Mouse (Mus musculus): ENCODE data around the gene Trpm6. TPM values are rescaled to one million over a fixed set of nuclear protein-coding genes. Genes with fewer than 3 reads are reported as not detected.

The Trpm6 gene
- polyA plus RNA-seq, 1 experiment from 2014 or later = 4.5 TPM

DNA sequence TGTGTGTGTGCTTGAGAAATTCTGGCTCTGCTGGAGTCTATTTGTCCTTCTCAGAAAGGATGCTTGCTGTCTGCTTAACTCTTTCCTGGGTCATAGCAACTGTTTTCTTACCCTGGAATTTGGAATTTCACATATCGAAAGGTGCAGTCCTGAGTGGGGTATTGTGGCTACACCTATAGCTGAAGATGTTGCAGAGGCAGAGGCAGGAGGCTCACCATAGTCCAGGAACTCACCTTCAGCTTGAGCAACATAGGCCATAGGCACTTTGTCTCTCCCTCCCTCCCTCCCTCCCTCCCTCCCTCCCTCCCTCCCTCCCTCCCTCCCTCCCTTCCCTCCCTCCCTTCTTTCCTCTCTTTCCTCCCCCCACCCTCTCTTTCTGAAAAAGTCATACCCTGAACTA, 139.8 kb downstream of the Trpm6 start:
- H3K9ac ChIP-seq (replicated peaks; ENCODE audit: low read depth) = no peak overlapping the region
- no peak for ATAC-seq
- WGBS = 84% methylated on average over 1 of the region's 1 CpGs

DNA sequence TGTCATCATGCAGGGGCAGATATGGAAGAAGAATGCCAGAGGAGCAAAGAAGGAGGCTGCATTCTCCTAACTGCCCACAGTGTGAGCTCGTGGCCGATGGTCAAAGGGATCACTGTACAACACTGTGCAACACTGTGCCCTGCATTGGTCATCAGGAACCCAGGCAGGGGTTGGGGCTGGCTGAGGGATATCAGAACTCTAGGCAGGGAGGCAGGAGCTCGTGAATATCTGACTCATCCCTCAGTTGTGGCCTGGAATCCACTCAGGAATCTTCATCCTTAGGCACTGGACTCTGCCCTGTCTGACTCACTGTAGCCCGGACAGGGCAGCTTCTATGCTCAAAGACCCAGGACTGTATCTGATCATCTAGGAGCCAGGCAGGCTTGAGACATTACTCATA, 140.4 kb downstream of the Trpm6 start:
- ATAC-seq (no peak), DNase-seq (ENCODE audit: low spot score) (no peak)
- WGBS = 71% methylated on average over 4 of the region's 4 CpGs
- no peaks in the 10 kb centered on the region for H3K36me3 ChIP-seq (ENCODE audit: insufficient read depth, low read length)
- H3K27me3 ChIP-seq (replicated peaks; ENCODE audit: insufficient read depth, low read length) = no peaks in the 10 kb centered on the region
- H3K4me3 ChIP-seq (ENCODE audit: low read depth, low read length) = no peak overlapping the region
- TF ChIP-seq EP300 (IDR thresholded peaks at IDR 0.05) (no peak), CTCF (IDR thresholded peaks at IDR 0.05) (no peak)
- H3K9me3 ChIP-seq (ENCODE audit: low read length) = no peaks in the 10 kb centered on the region
- no peak overlapping the region for H3K9ac ChIP-seq (replicated peaks; ENCODE audit: low read depth)
- H3K4me2 ChIP-seq (replicated peaks; ENCODE audit: low read depth, low read length) = no peak overlapping the region
- H3K4me1 ChIP-seq (ENCODE audit: insufficient read depth, low read depth, low read length) = no peaks in the 10 kb centered on the region
- H3K27ac ChIP-seq (ENCODE audit: low read length) = no peak overlapping the region

More for the DNA sequence above, 139.8 kb downstream of the Trpm6 start:
- H3K4me2 ChIP-seq (replicated peaks; ENCODE audit: low read depth, low read length) = no peak overlapping the region
- H3K9me3 ChIP-seq (ENCODE audit: low read length) = no peaks in the 10 kb centered on the region
- no peak overlapping the region for H3K4me3 ChIP-seq (ENCODE audit: low read depth, low read length)
- H3K27me3 ChIP-seq (replicated peaks; ENCODE audit: insufficient read depth, low read length) = no peaks in the 10 kb centered on the region
- no peak overlapping the region for H3K27ac ChIP-seq (ENCODE audit: low read length)
- no peaks in the 10 kb centered on the region for H3K4me1 ChIP-seq (ENCODE audit: insufficient read depth, low read depth, low read length)
- no peak for TF ChIP-seq CTCF (IDR thresholded peaks at IDR 0.05)
- TF ChIP-seq EP300 (IDR thresholded peaks at IDR 0.05) = no peak
- DNase-seq (ENCODE audit: low spot score) = no peak
- no peaks in the 10 kb centered on the region for H3K36me3 ChIP-seq (ENCODE audit: insufficient read depth, low read length)

DNA sequence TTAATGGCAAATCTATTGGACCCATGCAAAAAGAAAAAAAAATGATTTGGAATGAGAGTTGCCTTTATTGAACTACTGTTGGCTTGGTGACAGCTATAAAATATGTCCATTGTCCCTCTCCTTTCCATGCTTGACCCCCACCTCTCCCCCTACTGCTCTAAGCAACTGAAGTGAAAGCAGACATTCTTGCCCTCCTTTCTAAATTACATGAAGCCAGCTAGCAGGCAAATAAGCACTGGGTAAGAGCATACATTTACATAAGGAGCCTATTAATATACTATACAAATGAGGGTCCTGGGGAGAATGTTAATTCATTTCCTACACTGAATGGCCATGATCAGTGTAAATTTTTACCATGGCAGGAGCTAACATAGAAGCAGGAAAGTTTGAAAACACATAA, 148.5 kb downstream of the Trpm6 start:
- no peak overlapping the region for H3K4me2 ChIP-seq (replicated peaks; ENCODE audit: low read depth, low read length)
- H3K9ac ChIP-seq (replicated peaks; ENCODE audit: low read depth) = no peak overlapping the region
- no peak overlapping the region for H3K4me3 ChIP-seq (ENCODE audit: low read depth, low read length)
- H3K9me3 ChIP-seq (ENCODE audit: low read length) = no peaks in the 10 kb centered on the region
- no peaks in the 10 kb centered on the region for H3K36me3 ChIP-seq (ENCODE audit: insufficient read depth, low read length)
- no peak overlapping the region for H3K27ac ChIP-seq (ENCODE audit: low read length)
- no peaks in the 10 kb centered on the region for H3K27me3 ChIP-seq (replicated peaks; ENCODE audit: insufficient read depth, low read length)
- DNase-seq (ENCODE audit: low spot score) = no peak
- no peak for TF ChIP-seq EP300 (IDR thresholded peaks at IDR 0.05)
- no peak for TF ChIP-seq CTCF (IDR thresholded peaks at IDR 0.05)
- ATAC-seq = no peak
- H3K4me1 ChIP-seq (ENCODE audit: insufficient read depth, low read depth, low read length) = no peaks in the 10 kb centered on the region

DNA sequence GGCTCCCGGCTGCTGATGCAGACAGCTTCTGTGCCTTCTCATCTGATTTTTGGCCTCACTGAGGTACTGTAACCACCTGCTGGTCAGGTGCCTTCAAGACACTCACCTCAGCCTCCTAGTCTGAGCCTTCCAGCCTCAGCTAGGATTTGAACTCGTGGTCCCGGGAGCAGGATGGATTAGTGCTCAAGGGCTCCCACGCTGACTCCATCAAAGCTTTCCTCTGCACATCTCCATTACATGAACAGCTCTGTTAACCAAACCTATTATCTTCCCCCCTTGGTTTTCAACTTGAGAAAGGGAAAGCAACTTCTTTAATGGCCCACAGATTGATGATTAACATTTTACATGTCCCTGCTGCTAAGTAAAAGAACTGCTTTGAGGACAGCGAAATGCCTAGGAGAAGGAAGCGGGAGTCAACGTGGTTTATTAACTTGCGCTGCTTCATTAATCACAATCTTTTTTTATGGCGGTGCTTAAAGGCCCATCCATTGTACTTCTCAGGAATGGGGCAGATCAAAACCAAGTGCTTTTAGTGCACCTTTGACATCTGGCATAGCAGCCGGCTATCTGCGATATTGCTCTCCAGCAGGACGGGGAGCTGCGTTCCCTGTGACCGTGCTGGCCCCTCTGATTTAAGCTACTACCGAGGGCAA, 152.4 kb downstream of the Trpm6 start:
- no peak for ATAC-seq
- H3K27me3 ChIP-seq (replicated peaks; ENCODE audit: insufficient read depth, low read length) = no peaks in the 10 kb centered on the region
- no peak overlapping the region for H3K4me3 ChIP-seq (ENCODE audit: low read depth, low read length)
- TF ChIP-seq CTCF (IDR thresholded peaks at IDR 0.05) = no peak
- TF ChIP-seq EP300 (IDR thresholded peaks at IDR 0.05) = no peak
- no peaks in the 10 kb centered on the region for H3K9me3 ChIP-seq (ENCODE audit: low read length)
- H3K27ac ChIP-seq (ENCODE audit: low read length) = no peak overlapping the region
- DNase-seq (ENCODE audit: low spot score) = no peak
- no peaks in the 10 kb centered on the region for H3K36me3 ChIP-seq (ENCODE audit: insufficient read depth, low read length)
- WGBS = 73% methylated on average over 15 of the region's 15 CpGs
- H3K4me2 ChIP-seq (replicated peaks; ENCODE audit: low read depth, low read length) = no peak overlapping the region
- no peak overlapping the region for H3K9ac ChIP-seq (replicated peaks; ENCODE audit: low read depth)
- H3K4me1 ChIP-seq (ENCODE audit: insufficient read depth, low read depth, low read length) = no peaks in the 10 kb centered on the region

DNA sequence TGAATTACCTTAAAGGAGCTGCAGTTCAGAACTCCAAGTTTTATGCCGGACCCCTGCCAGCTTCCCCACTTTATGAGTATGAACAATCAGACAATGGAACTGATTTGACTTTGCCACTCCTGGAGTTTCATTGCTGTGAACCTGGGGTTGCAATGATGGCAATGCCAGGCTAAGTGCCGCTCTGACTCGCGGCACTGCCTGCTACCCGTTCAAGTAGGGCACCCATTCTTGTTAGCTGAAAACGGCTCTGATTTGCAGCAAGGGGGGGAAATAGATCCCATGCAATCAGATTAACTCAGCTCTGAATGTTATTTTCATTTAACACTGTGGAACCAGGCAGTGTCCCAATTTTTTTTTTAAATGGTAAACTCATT, 152.9 kb downstream of the Trpm6 start:
- TF ChIP-seq EP300 (IDR thresholded peaks at IDR 0.05) (no peak), CTCF (IDR thresholded peaks at IDR 0.05) (no peak)
- no peak for DNase-seq (ENCODE audit: low spot score)
- WGBS = 86% methylated on average over 6 of the region's 6 CpGs
- Histone ChIP-seq H3K27ac (ENCODE audit: low read length) (no peak overlapping the region), H3K36me3 (ENCODE audit: insufficient read depth, low read length) (no peaks in the 10 kb centered on the region), H3K4me2 (replicated peaks; ENCODE audit: low read depth, low read length) (no peak overlapping the region), H3K9ac (replicated peaks; ENCODE audit: low read depth) (no peak overlapping the region), H3K9me3 (ENCODE audit: low read length) (no peaks in the 10 kb centered on the region), H3K4me3 (ENCODE audit: low read depth, low read length) (no peak overlapping the region), H3K27me3 (replicated peaks; ENCODE audit: insufficient read depth, low read length) (no peaks in the 10 kb centered on the region), H3K4me1 (ENCODE audit: insufficient read depth, low read depth, low read length) (no peaks in the 10 kb centered on the region)
- no peak for ATAC-seq

DNA sequence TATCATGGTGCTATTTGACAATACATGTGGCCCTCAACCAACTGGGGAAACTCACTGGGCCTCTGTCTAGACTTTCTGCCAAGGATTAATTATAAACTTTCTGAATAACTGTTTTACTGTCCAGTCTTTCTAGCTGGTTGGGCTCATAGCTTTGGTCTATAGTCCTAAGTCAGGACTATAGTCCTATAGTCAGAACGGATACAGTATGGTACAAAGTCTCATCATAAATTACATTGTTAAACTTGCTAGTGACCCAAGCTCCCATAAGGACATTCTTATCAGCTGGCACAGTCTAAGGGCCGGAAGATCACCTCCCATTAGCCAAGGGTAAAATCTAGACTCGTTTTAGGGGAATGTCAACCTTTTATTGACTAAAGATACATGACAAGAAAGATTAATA, 155.7 kb downstream of the Trpm6 start:
- no peaks in the 10 kb centered on the region for H3K36me3 ChIP-seq (ENCODE audit: insufficient read depth, low read length)
- H3K27ac ChIP-seq (ENCODE audit: low read length) = no peak overlapping the region
- H3K9ac ChIP-seq (replicated peaks; ENCODE audit: low read depth) = no peak overlapping the region
- no peaks in the 10 kb centered on the region for H3K9me3 ChIP-seq (ENCODE audit: low read length)
- no peak overlapping the region for H3K4me2 ChIP-seq (replicated peaks; ENCODE audit: low read depth, low read length)
- ATAC-seq (no peak), DNase-seq (ENCODE audit: low spot score) (no peak)
- WGBS = 30% methylated on average over 3 of the region's 3 CpGs
- no peaks in the 10 kb centered on the region for H3K27me3 ChIP-seq (replicated peaks; ENCODE audit: insufficient read depth, low read length)
- H3K4me1 ChIP-seq (ENCODE audit: insufficient read depth, low read depth, low read length) = no peaks in the 10 kb centered on the region
- no peak overlapping the region for H3K4me3 ChIP-seq (ENCODE audit: low read depth, low read length)
- TF ChIP-seq CTCF (IDR thresholded peaks at IDR 0.05) = no peak
- TF ChIP-seq EP300 (IDR thresholded peaks at IDR 0.05) = no peak

DNA sequence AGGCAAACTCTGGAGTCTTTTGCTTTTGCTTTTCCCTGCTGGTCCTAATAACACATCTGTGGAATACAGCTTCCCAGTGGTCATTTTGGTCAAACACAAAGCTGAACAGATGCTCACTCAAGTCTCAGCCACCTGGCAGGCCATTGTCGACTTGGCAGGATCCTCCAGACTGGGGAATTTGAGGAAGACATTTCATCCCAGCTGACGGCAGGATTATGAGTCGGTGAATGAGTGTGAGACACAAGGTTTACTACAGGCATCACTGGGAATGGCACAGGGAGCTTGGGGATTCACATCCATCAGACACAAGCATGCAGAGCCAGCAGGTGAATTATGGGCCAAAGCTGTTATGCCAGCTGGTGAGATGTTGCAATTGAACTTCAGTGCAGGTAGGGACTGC, 159.9 kb downstream of the Trpm6 start:
- Histone ChIP-seq H3K9ac (replicated peaks; ENCODE audit: low read depth) (no peak overlapping the region), H3K4me3 (ENCODE audit: low read depth, low read length) (no peak overlapping the region), H3K4me1 (ENCODE audit: insufficient read depth, low read depth, low read length) (no peaks in the 10 kb centered on the region), H3K27ac (ENCODE audit: low read length) (no peak overlapping the region), H3K36me3 (ENCODE audit: insufficient read depth, low read length) (no peaks in the 10 kb centered on the region), H3K9me3 (ENCODE audit: low read length) (no peaks in the 10 kb centered on the region), H3K27me3 (replicated peaks; ENCODE audit: insufficient read depth, low read length) (no peaks in the 10 kb centered on the region), H3K4me2 (replicated peaks; ENCODE audit: low read depth, low read length) (no peak overlapping the region)
- ATAC-seq = no peak
- no peak for TF ChIP-seq EP300 (IDR thresholded peaks at IDR 0.05)
- TF ChIP-seq CTCF (IDR thresholded peaks at IDR 0.05) = no peak
- DNase-seq (ENCODE audit: low spot score) = no peak
- 77% methylated on average over 3 of the region's 3 CpGs for WGBS

Data from lung, postnatal 0 days (tissue).